Mouse (Mus musculus): ENCODE results near the gene Galns. TPM values are rescaled to one million over a fixed set of nuclear protein-coding genes. Genes with fewer than 3 reads are reported as not detected.

Gene Galns
- total and polyA plus RNA-seq, 3 experiments, result 16.4 to 25.6 (median 25.6) TPM

DNA sequence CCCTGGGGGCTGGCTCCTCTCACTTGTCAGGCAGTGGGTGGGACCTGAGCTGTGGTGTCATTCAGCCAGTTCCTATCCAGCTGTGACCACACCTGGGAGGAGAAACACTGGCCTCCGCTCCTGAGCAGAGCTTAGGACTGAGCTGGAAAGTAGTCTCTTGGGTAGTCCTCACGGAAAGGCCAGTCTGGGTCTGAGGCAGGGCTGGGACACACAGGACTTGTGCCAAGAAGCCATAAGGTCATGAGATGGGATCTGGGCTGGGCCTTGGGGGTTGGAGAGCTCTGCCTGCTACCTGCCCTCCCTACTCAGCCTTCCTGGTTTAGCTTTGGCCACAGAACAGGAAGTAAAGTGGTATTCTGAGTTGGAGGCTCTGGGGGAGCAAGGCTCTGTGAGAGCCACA lies 15.6 kb upstream of the Galns start:
- Histone ChIP-seq H3K27me3 (replicated peaks) (no peaks in the 10 kb centered on the region), H3K9me3 (replicated peaks; ENCODE audit: low read length) (no peaks in the 10 kb centered on the region), H3K36me3 (replicated peaks in 1 of 2; ENCODE audit: control insufficient read depth in 1 of 2, insufficient read depth in 1 of 2, low read length in 1 of 2) (peaks cover 24 to 41% of the 10 kb centered on the region in 2 experiments), H3K4me1 (ENCODE audit: control insufficient read depth in 1 of 2, insufficient read depth in 2 of 2) (peaks cover 10 to 36% of the 10 kb centered on the region in 2 experiments), H3K79me2 (replicated peaks; ENCODE audit: control insufficient read depth, extremely low read depth, insufficient read depth, poor library complexity, severe bottlenecking) (no peaks in the 10 kb centered on the region), H3K9ac (ENCODE audit: insufficient read depth, low read depth) (no peak overlapping the region), H3K4me3 (replicated peaks in 1 of 3; ENCODE audit: low read depth in 2 of 3, low read length in 2 of 3, poor library complexity in 1 of 3) (no peak overlapping the region), H3K4me2 (ENCODE audit: insufficient read depth, low read depth, poor library complexity, severe bottlenecking) (no peak overlapping the region), H3K27ac (ENCODE audit: insufficient read depth, low read depth) (no peak overlapping the region)
- dilution Hi-C loops (cut with MboI; ENCODE audit: extremely low pct_ligation_motif_present, extremely low pct_unique_long_range_greater_than_20kb, low sequenced_read_pairs), result no loop called here
- TF ChIP-seq MAX (IDR thresholded peaks at IDR 0.05; ENCODE audit: low read length), result no peak
- TF ChIP-seq MXI1 (IDR thresholded peaks at IDR 0.05; ENCODE audit: low read depth, low read length), result no peak
- peak; percentile 13; the same call in 1 of the 2 replicates for TF ChIP-seq TCF12 (IDR thresholded peaks at IDR 0.05; ENCODE audit: low read depth, low read length)
- TF ChIP-seq CHD1 (IDR thresholded peaks at IDR 0.05; ENCODE audit: low read depth, low read length), result no peak
- TF ChIP-seq POLR2AphosphoS2 (IDR thresholded peaks at IDR 0.05; ENCODE audit: low read depth, low read length), result no peak; the same call in 1 of the 2 replicates
- peak; percentile 35 for DNase-seq (ENCODE audit: extremely low read depth)
- in situ Hi-C loops (cut with MboI; ENCODE audit: low pct_ligation_motif_present, low pct_unique_long_range_greater_than_20kb, low sequenced_read_pairs), result no loop called here

DNA sequence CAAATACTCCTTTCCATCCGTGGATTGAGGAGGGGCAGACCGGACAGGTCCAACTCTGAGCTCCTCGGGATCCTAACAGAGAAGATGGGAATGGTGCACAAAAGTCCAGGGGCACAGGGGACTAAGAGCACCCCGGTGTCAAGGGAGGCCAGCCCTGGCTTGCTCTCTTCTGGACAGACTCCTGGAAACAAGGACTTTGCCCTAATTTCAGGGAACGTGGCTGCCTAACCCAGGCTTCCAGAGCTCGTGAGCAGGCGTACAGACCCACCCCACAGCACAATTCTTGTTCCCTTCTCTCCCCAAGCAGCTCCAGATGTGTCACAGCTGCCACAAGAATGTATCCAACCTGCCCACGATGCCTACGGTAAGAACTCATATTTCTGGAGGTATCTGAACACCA lies 14.5 kb upstream of the Galns start:
- H3K4me3 ChIP-seq (replicated peaks in 1 of 3; ENCODE audit: low read depth in 2 of 3, low read length in 2 of 3, poor library complexity in 1 of 3), result no peak overlapping the region
- H3K27ac ChIP-seq (ENCODE audit: insufficient read depth, low read depth), result no peak overlapping the region
- no peaks in the 10 kb centered on the region for H3K27me3 ChIP-seq (replicated peaks)
- no peak overlapping the region for H3K9ac ChIP-seq (ENCODE audit: insufficient read depth, low read depth)
- TF ChIP-seq MXI1 (IDR thresholded peaks at IDR 0.05; ENCODE audit: low read depth, low read length) (no peak), CHD1 (IDR thresholded peaks at IDR 0.05; ENCODE audit: low read depth, low read length) (no peak), PAX5 (IDR thresholded peaks at IDR 0.05; ENCODE audit: low read length) (no peak), MYC (IDR thresholded peaks at IDR 0.05; ENCODE audit: low read depth, low read length) (no peak), TCF12 (IDR thresholded peaks at IDR 0.05; ENCODE audit: low read depth, low read length) (no peak), SIN3A (IDR thresholded peaks at IDR 0.05; ENCODE audit: low read length) (no peak), USF1 (IDR thresholded peaks at IDR 0.05; ENCODE audit: low read depth, low read length) (no peak), KAT2A (IDR thresholded peaks at IDR 0.05; ENCODE audit: insufficient replicate concordance, low read length) (no peak), UBTF (IDR thresholded peaks at IDR 0.05; ENCODE audit: low read depth, low read length) (no peak), GABPA (IDR thresholded peaks at IDR 0.05; ENCODE audit: insufficient replicate concordance, low read depth, low read length) (no peak), HCFC1 (IDR thresholded peaks at IDR 0.05; ENCODE audit: low read depth, low read length) (no peak), RAD21 (IDR thresholded peaks at IDR 0.05; ENCODE audit: low read depth, low read length) (no peak), EP300 (IDR thresholded peaks at IDR 0.05; ENCODE audit: low read length) (no peak), SMC3 (IDR thresholded peaks at IDR 0.05; ENCODE audit: low read depth, low read length) (no peak), MAFK (IDR thresholded peaks at IDR 0.05; ENCODE audit: insufficient replicate concordance, low read length) (no peak), POLR2AphosphoS2 (IDR thresholded peaks at IDR 0.05; ENCODE audit: low read depth, low read length) (no peak), RCOR1 (conservative IDR thresholded peaks at IDR 0.05; ENCODE audit: low read depth, low read length) (no peak)
- no peaks in the 10 kb centered on the region for H3K9me3 ChIP-seq (replicated peaks; ENCODE audit: low read length)
- dilution Hi-C loops (cut with MboI; ENCODE audit: extremely low pct_ligation_motif_present, extremely low pct_unique_long_range_greater_than_20kb, low sequenced_read_pairs), result no loop called here
- no peaks in the 10 kb centered on the region for H3K79me2 ChIP-seq (replicated peaks; ENCODE audit: control insufficient read depth, extremely low read depth, insufficient read depth, poor library complexity, severe bottlenecking)
- H3K4me2 ChIP-seq (ENCODE audit: insufficient read depth, low read depth, poor library complexity, severe bottlenecking), result no peak overlapping the region
- DNase-seq (ENCODE audit: extremely low read depth), result no peak
- peaks cover 19 to 35% of the 10 kb centered on the region in 2 experiments for H3K36me3 ChIP-seq (replicated peaks in 1 of 2; ENCODE audit: control insufficient read depth in 1 of 2, insufficient read depth in 1 of 2, low read length in 1 of 2)
- peaks cover 10 to 37% of the 10 kb centered on the region in 2 experiments for H3K4me1 ChIP-seq (ENCODE audit: control insufficient read depth in 1 of 2, insufficient read depth in 2 of 2)
- in situ Hi-C loops (cut with MboI; ENCODE audit: low pct_ligation_motif_present, low pct_unique_long_range_greater_than_20kb, low sequenced_read_pairs), result no loop called here
